Mouse (Mus musculus) neural tube, embryonic 14.5 days (tissue): Measurements from ENCODE around the gene Lmx1b. TPM values are rescaled to one million over a fixed set of nuclear protein-coding genes. Genes with fewer than 3 reads are reported as not detected.

Experiments
- ATAC-seq: fragments of 200-750 bp; cut with Nextera tagmentation; 2 replicates; pipeline ENCODE4 v1.8.0; 2017; ENCODE audit warnings: low read depth, mild to moderate bottlenecking, moderate TSS enrichment, moderate library complexity
- H3K27ac ChIP-seq: fragments of 300-500 bp; sonication (generic); 2 replicates; pipeline ENCODE4 v1.5.1; 2014; ENCODE audit warnings: low read depth, mild to moderate bottlenecking, control low read depth, low read length, moderate library complexity, mixed read lengths
- H3K27me3 ChIP-seq: fragments of 300-500 bp; sonication (generic); 2 replicates; pipeline ENCODE4 v1.6.1; 2014; ENCODE audit warnings: low read length; ENCODE audit not compliant: control insufficient read depth, insufficient read depth
- H3K36me3 ChIP-seq: fragments of 300-500 bp; sonication (generic); 2 replicates; pipeline ENCODE4 v1.6.1; 2014; ENCODE audit warnings: low read length, mixed read lengths; ENCODE audit not compliant: control insufficient read depth, insufficient read depth
- H3K4me1 ChIP-seq: fragments of 300-500 bp; sonication (generic); 2 replicates; pipeline ENCODE4 v1.6.1; 2014; ENCODE audit warnings: low read length; ENCODE audit not compliant: control insufficient read depth, insufficient read depth
- H3K4me2 ChIP-seq: fragments of 300-500 bp; sonication (generic); 2 replicates; pipeline ENCODE4 v1.6.1; 2014; ENCODE audit warnings: mild to moderate bottlenecking, low read depth, low read length, control low read depth
- H3K4me3 ChIP-seq: fragments of 300-500 bp; sonication (generic); 2 replicates; pipeline ENCODE4 v1.5.1; 2014; ENCODE audit warnings: low read depth, low read length, control low read depth, mixed read lengths
- H3K9ac ChIP-seq: fragments of 300-500 bp; sonication (generic); replicated peaks from 2 replicates; pipeline ENCODE4 v1.6.1; 2014; ENCODE audit warnings: low read depth, mild to moderate bottlenecking, control low read depth, low read length, mixed read lengths
- H3K9me3 ChIP-seq: fragments of 300-500 bp; sonication (generic); 2 replicates; pipeline ENCODE4 v1.6.1; 2016; ENCODE audit warnings: low read length; ENCODE audit not compliant: control insufficient read depth
- WGBS: fragments of 180-500 bp; shearing (Covaris S2); extraction: QIAGEN DNeasy Blood & Tissue Kit; methylation state at CpG from one replicate; pipeline ENCODE4 v1.1.7; 2014; 5-methylcytosine and 5-hydroxymethylcytosine counted together
- polyA plus RNA-seq: library from polyadenylated mRNA; unstranded; fragments of >200 nt; fragmentation: Nextera tagmentation; extraction: Ambion mirVana; gene quantifications from 2 replicates; pipeline ENCODE4 v1.2.1, GENCODE M21; 2014

The Lmx1b gene
- polyA plus RNA-seq, 1 experiment from 2014 or later: 16.3 TPM

DNA sequence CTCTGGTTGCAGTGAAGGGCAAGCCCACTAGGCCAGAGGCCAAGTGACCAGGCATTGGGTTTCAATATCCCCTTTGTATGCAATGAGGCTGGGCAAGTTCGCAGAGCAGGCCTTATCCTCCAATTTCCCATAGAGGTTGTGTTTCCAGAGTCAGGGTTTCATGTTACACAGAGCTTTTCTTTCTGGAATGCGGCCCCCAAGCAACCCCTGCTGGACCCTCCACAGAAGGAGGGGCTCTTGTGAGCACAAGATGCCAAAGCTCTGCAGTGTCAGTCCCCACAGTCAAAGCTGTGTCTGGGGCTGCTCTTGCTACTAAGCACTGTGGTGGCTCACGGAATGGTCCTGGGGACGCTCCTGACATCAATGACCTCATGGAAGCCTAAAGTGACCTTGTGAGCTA is 8.6 kb upstream of the Lmx1b start:
- Histone ChIP-seq H3K9ac (no peak overlapping the region), H3K4me2 (no peak overlapping the region), H3K27ac (no peak overlapping the region), H3K36me3 (no peaks in the 10 kb centered on the region), H3K9me3 (no peaks in the 10 kb centered on the region), H3K27me3 (peaks cover 5% of the 10 kb centered on the region; the same call in 1 of the 2 replicates), H3K4me3 (no peak overlapping the region), H3K4me1 (no peaks in the 10 kb centered on the region)
- WGBS: 25% methylated on average over 4 of the region's 4 CpGs
- no peak for ATAC-seq

DNA sequence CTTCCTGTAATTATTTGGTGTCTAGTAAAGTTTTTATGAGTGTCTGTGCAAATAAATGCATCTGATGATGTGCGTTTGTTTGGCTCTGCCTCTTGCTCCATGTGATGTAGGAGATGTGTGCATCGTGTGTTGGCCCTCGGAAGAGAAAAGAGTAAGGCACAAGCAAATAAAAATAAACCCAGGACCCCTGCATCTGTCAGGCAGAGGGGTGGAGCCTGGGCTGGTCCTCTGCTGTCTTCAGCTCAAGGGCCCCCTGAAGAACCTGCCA is 5.9 kb upstream of the Lmx1b start:
- no peaks in the 10 kb centered on the region for H3K4me1 ChIP-seq
- H3K4me2 ChIP-seq: peak overlapping the region; percentile 50
- H3K9ac ChIP-seq: no peak overlapping the region
- WGBS: 2% methylated on average over 3 of the region's 3 CpGs
- peaks cover 15% of the 10 kb centered on the region for H3K27me3 ChIP-seq
- H3K4me3 ChIP-seq: peak overlapping the region; percentile 50
- ATAC-seq: no peak
- H3K9me3 ChIP-seq: no peaks in the 10 kb centered on the region
- no peaks in the 10 kb centered on the region for H3K36me3 ChIP-seq
- no peak overlapping the region for H3K27ac ChIP-seq

DNA sequence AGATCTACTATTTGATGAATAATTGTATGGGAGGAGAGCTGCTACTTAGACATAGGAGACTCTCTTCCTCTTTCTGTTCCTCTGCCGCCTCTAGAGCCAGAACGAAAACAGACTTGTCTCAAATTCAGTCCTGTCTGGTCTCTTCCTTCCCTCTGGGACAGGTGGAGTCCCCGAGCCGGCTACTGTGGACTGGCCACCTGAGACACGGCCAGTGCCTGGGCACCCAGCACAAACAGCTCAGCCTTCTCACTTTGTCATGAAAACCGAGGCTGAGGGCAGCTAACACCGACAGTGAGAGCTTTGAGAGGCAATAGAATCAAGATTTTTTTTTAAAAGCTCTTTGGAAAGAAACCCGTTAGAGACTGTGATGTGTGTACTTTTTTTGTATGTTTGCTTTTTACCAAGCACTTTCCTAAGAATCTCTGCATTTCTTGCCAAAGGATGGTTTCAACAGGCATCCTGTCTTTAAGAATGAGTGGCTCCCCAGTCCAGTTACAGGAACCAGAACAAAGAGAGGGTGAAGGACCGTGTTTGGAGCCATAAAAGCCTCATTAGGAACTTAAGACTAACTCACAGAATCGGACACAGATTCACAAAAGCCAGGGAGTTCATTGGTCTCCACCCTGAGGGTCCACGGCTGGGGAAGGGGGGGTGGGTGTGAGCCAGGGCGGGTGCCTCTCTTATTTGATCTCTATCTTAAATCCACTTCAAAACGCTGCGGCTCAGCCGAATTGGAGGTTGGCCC is 5.4 kb upstream of the Lmx1b start:
- peak overlapping the region; percentile 50 for H3K4me2 ChIP-seq
- H3K36me3 ChIP-seq: no peaks in the 10 kb centered on the region
- no peak for ATAC-seq
- peaks cover 16% of the 10 kb centered on the region for H3K27me3 ChIP-seq
- H3K9me3 ChIP-seq: no peaks in the 10 kb centered on the region
- H3K9ac ChIP-seq: peak overlapping the region; percentile 80; the same call in 1 of the 2 replicates
- WGBS: 2% methylated on average over 15 of the region's 15 CpGs
- H3K4me3 ChIP-seq: peak overlapping the region; percentile 50
- H3K4me1 ChIP-seq: no peaks in the 10 kb centered on the region
- H3K27ac ChIP-seq: no peak overlapping the region

GRCm38 (mm10) chr2:33643721-33644713 is 3.7 kb upstream of the Lmx1b start:
- no peak for ATAC-seq
- peak overlapping the region; percentile 50 for H3K4me3 ChIP-seq

DNA sequence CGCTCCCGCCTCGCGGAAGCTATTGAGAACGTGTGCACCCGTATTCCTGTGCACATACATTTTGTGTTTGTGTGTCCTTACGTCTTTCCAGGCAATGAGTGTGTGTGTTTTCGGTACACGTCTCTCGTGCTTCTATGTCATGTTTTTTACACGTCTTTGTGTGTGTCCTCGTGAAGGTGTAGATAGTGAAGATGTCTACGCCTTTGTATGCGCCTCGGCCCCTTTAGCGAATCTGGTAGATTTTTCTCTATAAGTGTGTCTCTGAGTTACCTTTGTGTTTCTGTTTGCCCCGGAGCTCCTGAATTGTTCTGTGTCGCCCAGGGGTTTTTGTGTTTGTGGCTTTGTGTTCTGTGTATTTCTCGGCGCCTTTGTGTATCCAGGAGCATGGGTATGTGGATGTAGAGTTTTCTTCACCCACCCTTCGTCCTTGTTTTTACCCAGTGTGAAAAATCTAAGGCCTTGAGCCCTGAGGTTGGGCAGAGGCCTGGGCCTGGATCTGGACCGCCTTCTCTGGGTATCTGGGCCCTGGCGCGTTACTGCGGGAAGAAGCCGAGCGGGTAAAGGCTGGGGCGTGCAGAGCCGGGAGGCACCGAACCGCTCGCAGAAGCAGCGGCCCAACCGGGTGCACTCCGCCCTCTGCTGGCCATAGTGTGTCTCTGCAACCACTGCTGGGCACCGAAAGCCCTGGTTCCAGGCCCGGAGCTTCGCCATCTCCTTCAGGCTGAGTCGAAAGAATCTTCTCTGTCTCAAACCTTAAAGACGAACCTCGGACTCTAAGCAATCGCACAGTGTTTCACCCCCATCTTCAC is 2.5 kb upstream of the Lmx1b start:
- Histone ChIP-seq H3K4me2 (peak overlapping the region; percentile 50), H3K4me3 (peak overlapping the region; percentile 50), H3K27me3 (peaks cover 33% of the 10 kb centered on the region), H3K9me3 (no peaks in the 10 kb centered on the region), H3K36me3 (no peaks in the 10 kb centered on the region), H3K4me1 (no peaks in the 10 kb centered on the region), H3K9ac (peak overlapping the region; percentile 80), H3K27ac (peak overlapping the region; percentile 89)
- ATAC-seq: peak; percentile 62
- WGBS: 2% methylated on average over 42 of the region's 42 CpGs

More at GRCm38 (mm10) chr2:33643721-33644713, 3.7 kb upstream of the Lmx1b start:
- Histone ChIP-seq H3K27ac (peak overlapping the region; percentile 40; the same call in 1 of the 2 replicates), H3K9ac (peak overlapping the region; percentile 80), H3K4me1 (no peaks in the 10 kb centered on the region), H3K27me3 (peaks cover 29% of the 10 kb centered on the region), H3K36me3 (no peaks in the 10 kb centered on the region), H3K9me3 (no peaks in the 10 kb centered on the region), H3K4me2 (peak overlapping the region; percentile 50)
- WGBS: 7% methylated on average over 50 of the region's 50 CpGs

GRCm38 (mm10) chr2:33641859-33642571 is 1.7 kb upstream of the Lmx1b start:
- no peak for ATAC-seq

GRCm38 (mm10) chr2:33640978-33641858 is 907 bp upstream of the Lmx1b start:
- Histone ChIP-seq H3K27ac (peak overlapping the region; percentile 89), H3K27me3 (peaks cover 33% of the 10 kb centered on the region), H3K36me3 (no peaks in the 10 kb centered on the region), H3K4me3 (peak overlapping the region; percentile 50), H3K9me3 (no peaks in the 10 kb centered on the region), H3K9ac (peak overlapping the region; percentile 80), H3K4me2 (peak overlapping the region; percentile 50), H3K4me1 (no peaks in the 10 kb centered on the region)
- peak; percentile 47 for ATAC-seq
- WGBS: under 1% methylated on average over 53 of the region's 56 CpGs

More at GRCm38 (mm10) chr2:33641859-33642571, 1.7 kb upstream of the Lmx1b start:
- Histone ChIP-seq H3K27ac (peak overlapping the region; percentile 89), H3K4me1 (no peaks in the 10 kb centered on the region), H3K9ac (peak overlapping the region; percentile 80), H3K9me3 (no peaks in the 10 kb centered on the region), H3K4me3 (peak overlapping the region; percentile 50), H3K4me2 (peak overlapping the region; percentile 50), H3K36me3 (no peaks in the 10 kb centered on the region), H3K27me3 (peaks cover 33% of the 10 kb centered on the region)
- under 1% methylated on average over 40 of the region's 41 CpGs for WGBS
